8 mouse cellular contexts compared by ENCODE assay signal in the genomic region with DNA sequence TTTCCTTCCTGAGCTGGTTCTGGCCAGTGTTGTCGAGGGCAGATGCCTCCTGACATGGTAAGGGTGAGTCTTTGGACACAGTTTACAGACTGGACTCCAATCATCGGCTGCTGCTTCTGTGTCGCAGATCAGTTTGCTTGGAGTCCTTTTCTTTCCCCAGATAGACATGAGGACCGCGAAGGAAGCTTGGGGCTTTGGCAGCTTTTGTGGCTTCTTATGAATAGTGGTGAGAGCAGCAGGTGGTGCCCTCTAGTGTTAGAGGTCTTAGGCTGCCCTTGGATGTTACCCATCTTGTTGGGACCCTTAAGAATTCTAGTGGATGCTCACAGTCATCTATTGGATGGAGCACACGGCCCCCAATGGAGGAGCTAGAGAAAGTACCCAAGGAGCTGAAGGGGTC. TPM values are rescaled to one million over a fixed set of nuclear protein-coding genes. Genes with fewer than 3 reads are reported as not detected.
DNase-seq lines count a peak whose midpoint lies in the region; ATAC-seq and TF ChIP-seq lines count a peak whose summit lies in the region.

No protein-coding gene starts in this region.

- H3K4me1 ChIP-seq in heart, adult 2 months (ENCODE audit: control insufficient read depth, insufficient read depth, low read length), result no peaks in the 10 kb centered on the region
- peaks cover 16% of the 10 kb centered on the region for H3K4me1 ChIP-seq in heart, embryonic 10.5 days
- peaks cover 16% of the 10 kb centered on the region for H3K4me1 ChIP-seq in liver, embryonic 11.5 days (replicated peaks; ENCODE audit: control insufficient read depth, insufficient read depth, low read length)

- ATAC-seq in Patski, result no peak
- ATAC-seq in inflammation-experienced regulatory T-cells, adult 6 months, result peak; percentile 38
- ATAC-seq in liver, embryonic 11.5 days (replicated peaks; ENCODE audit: low FRiP score), result peak; percentile 54

- POLR2A ChIA-PET in Patski (lab: Charles Lee), result no interaction called here

- H3K9ac ChIP-seq in heart, adult 2 months (ENCODE audit: low read depth, low read length), result no peak overlapping the region
- H3K9ac ChIP-seq in liver, embryonic 11.5 days (ENCODE audit: low read depth, low read length), result no peak overlapping the region

- TF ChIP-seq EP300 in heart, adult 2 months (IDR thresholded peaks at IDR 0.05; ENCODE audit: insufficient read depth, low read depth, low read length), result no peak

- CTCF ChIA-PET in Patski (lab: Charles Lee), result interaction anchor here (0.7 to 3.7 kb wide), 20 partner anchors 9 to 209 kb away, joined by 3 to 19 read pairs (median 4); no protein-coding TSS in a partner anchor

- WGBS in heart, adult 2 months, result 23% methylated on average over 6 of the region's 6 CpGs
- WGBS in heart, embryonic 10.5 days, result 47% methylated on average over 6 of the region's 6 CpGs
- 33% methylated on average over 6 of the region's 6 CpGs for WGBS in liver, embryonic 11.5 days

- no peaks in the 10 kb centered on the region for H3K27me3 ChIP-seq in heart, adult 2 months (ENCODE audit: control insufficient read depth, insufficient read depth, low read length)
- peaks cover 7% of the 10 kb centered on the region; the same call in 1 of the 2 replicates for H3K27me3 ChIP-seq in heart, embryonic 10.5 days (ENCODE audit: insufficient read depth, poor library complexity, severe bottlenecking)
- no peaks in the 10 kb centered on the region for H3K27me3 ChIP-seq in Patski
- no peaks in the 10 kb centered on the region for H3K27me3 ChIP-seq in liver, embryonic 11.5 days (replicated peaks; ENCODE audit: control insufficient read depth, insufficient read depth, low read length)
- no peaks in the 10 kb centered on the region for H3K27me3 ChIP-seq in splenic B cell, adult 2 months (ENCODE audit: control insufficient read depth, insufficient read depth, low read length, poor library complexity, severe bottlenecking)

- in situ Hi-C loops in Patski (cut with MboI; ENCODE audit: low pct_unique_long_range_greater_than_20kb), result no loop called here

- H3K79me2 ChIP-seq in heart, adult 2 months (replicated peaks; ENCODE audit: control insufficient read depth, insufficient read depth, low read length), result no peaks in the 10 kb centered on the region

- intact Hi-C loops in heart, adult 2 months (cut with DNase I), result loop anchor here (1.0 kb wide), 1 partner anchor 209 kb away; no protein-coding TSS in a partner anchor

- peak; percentile 67 for TF ChIP-seq CTCF in heart, adult 2 months (IDR thresholded peaks at IDR 0.05)
- peak; percentile 72 for TF ChIP-seq CTCF in Patski (IDR thresholded peaks at IDR 0.05)

- TF ChIP-seq POLR2A in heart, adult 2 months (IDR thresholded peaks at IDR 0.05; ENCODE audit: insufficient read depth, low read depth, low read length), result no peak

- no peak overlapping the region for H3K4me3 ChIP-seq in heart, adult 2 months
- H3K4me3 ChIP-seq in heart, embryonic 10.5 days, result no peak overlapping the region
- H3K4me3 ChIP-seq in liver, embryonic 11.5 days (ENCODE audit: low read depth, low read length), result no peak overlapping the region

- H3K9me3 ChIP-seq in heart, embryonic 10.5 days, result no peaks in the 10 kb centered on the region
- H3K9me3 ChIP-seq in liver, embryonic 11.5 days (ENCODE audit: control insufficient read depth, low read length), result no peaks in the 10 kb centered on the region

- no peaks in the 10 kb centered on the region for H3K36me3 ChIP-seq in heart, adult 2 months (ENCODE audit: control insufficient read depth, insufficient read depth, low read length)
- H3K36me3 ChIP-seq in heart, embryonic 10.5 days, result no peaks in the 10 kb centered on the region
- H3K36me3 ChIP-seq in liver, embryonic 11.5 days (ENCODE audit: control insufficient read depth, insufficient read depth, low read length), result no peaks in the 10 kb centered on the region
- H3K36me3 ChIP-seq in splenic B cell, adult 2 months (ENCODE audit: control insufficient read depth, insufficient read depth, low read length, poor library complexity, severe bottlenecking), result no peaks in the 10 kb centered on the region

- no peak overlapping the region for H3K27ac ChIP-seq in heart, adult 2 months
- no peak overlapping the region for H3K27ac ChIP-seq in heart, embryonic 10.5 days
- H3K27ac ChIP-seq in liver, embryonic 11.5 days (ENCODE audit: low read depth, low read length), result no peak overlapping the region

- no peak for DNase-seq in heart, adult 2 months
- DNase-seq in heart, embryonic 10.5 days (ENCODE audit: low spot score), result no peak
- peak; percentile 88 for DNase-seq in 416B (ENCODE audit: low read depth)
- DNase-seq in Patski (ENCODE audit: low read depth, low spot score), result no peak
- no peak for DNase-seq in liver, embryonic 11.5 days (ENCODE audit: low spot score)
- peak; percentile 63 for DNase-seq in splenic B cell, adult 2 months (ENCODE audit: low read depth, low spot score)
- no peak for DNase-seq in gastrocnemius, adult 8-10 months (ENCODE audit: low spot score in 2 of 2)

- H3K4me2 ChIP-seq in liver, embryonic 11.5 days, result no peak overlapping the region

RNA-seq across cellular contexts. Expression of gene Slc2a9, which starts 13.3 kb away (rescaled TPM):
- total RNA-seq in heart, adult 2 months (2021), result 1 to 10 TPM; 1.3 to 1.6 TPM
- polyA plus RNA-seq in heart, adult 2 months (2012; rRNA removed), result 1.6 and 1.9 TPM in 2 replicates
- polyA plus RNA-seq in heart, embryonic 10.5 days (2016; fragmentation: Nextera tagmentation; extraction: Ambion mirVana), result 0.31 and 0.47 TPM in 2 replicates
- polyA plus RNA-seq in Patski (2021), result 2.7 TPM
- 10 to 100 TPM in 1 of 3 experiments, 1 to 10 TPM in 2; 7.6 to 10.5 (median 8.7) TPM for polyA plus RNA-seq in inflammation-experienced regulatory T-cells, adult 6 months (2017; shearing (Covaris generic))
- polyA plus RNA-seq in liver, embryonic 11.5 days (2014; fragmentation: Nextera tagmentation; extraction: Ambion mirVana), result 0.60 and 1.8 TPM in 2 replicates
- under 1 TPM; 0.31 to 0.92 (median 0.61) TPM for total RNA-seq in gastrocnemius, adult 8-10 months (2022)

RNA-seq across cellular contexts. Expression of gene Wdr1, which starts 46.8 kb away (rescaled TPM):
- 100 to 1,000 TPM; 107 to 119 TPM for total RNA-seq in heart, adult 2 months (2021)
- polyA plus RNA-seq in heart, adult 2 months (2012; rRNA removed), result 105 and 144 TPM in 2 replicates
- polyA plus RNA-seq in heart, embryonic 10.5 days (2016; fragmentation: Nextera tagmentation; extraction: Ambion mirVana), result 243 and 286 TPM in 2 replicates
- 416 TPM for polyA plus RNA-seq in Patski (2021)
- polyA plus RNA-seq in inflammation-experienced regulatory T-cells, adult 6 months (2017; shearing (Covaris generic)), result 100 to 1,000 TPM; 339 to 508 (median 369) TPM
- 178 and 184 TPM in 2 replicates for polyA plus RNA-seq in liver, embryonic 11.5 days (2014; fragmentation: Nextera tagmentation; extraction: Ambion mirVana)
- total RNA-seq in gastrocnemius, adult 8-10 months (2022), result 10 to 100 TPM; 35.3 to 43.7 (median 38.8) TPM

Comparison
In these comparisons a context has a peak if more than half of its experiments do, and no peak if none do; other contexts are left out.
1. DNase-seq: peak in 416B (single experiment) and splenic B cell, adult 2 months (single experiment); none in heart, adult 2 months (0 of 2), heart, embryonic 10.5 days (single experiment), Patski (single experiment), liver, embryonic 11.5 days (single experiment) and gastrocnemius, adult 8-10 months (0 of 2).